Mouse (Mus musculus) liver, embryonic 15.5 days (tissue): Measurements from ENCODE around the gene Rps28. TPM values are rescaled to one million over a fixed set of nuclear protein-coding genes. Genes with fewer than 3 reads are reported as not detected.

Source experiments
- ATAC-seq: fragments of 200-750 bp; cut with Nextera tagmentation; 2 replicates; pipeline ENCODE4 v1.8.0; 2017; ENCODE audit warnings: moderate number of reproducible peaks, mild to moderate bottlenecking, moderate library complexity; ENCODE audit not compliant: insufficient read depth
- H3K27ac ChIP-seq: fragments of 300-500 bp; sonication (generic); replicated peaks from 2 replicates; pipeline ENCODE4 v1.5.1; 2015; ENCODE audit warnings: mild to moderate bottlenecking, inconsistent platforms
- H3K27me3 ChIP-seq: fragments of 300-500 bp; sonication (generic); 2 replicates; pipeline ENCODE4 v1.6.1; 2015; ENCODE audit warnings: mild to moderate bottlenecking, inconsistent platforms
- H3K36me3 ChIP-seq: fragments of 300-500 bp; sonication (generic); replicated peaks from 2 replicates; pipeline ENCODE4 v1.6.1; 2015; ENCODE audit warnings: moderate library complexity, mild to moderate bottlenecking, inconsistent platforms
- H3K4me1 ChIP-seq: fragments of 300-500 bp; sonication (generic); replicated peaks from 2 replicates; pipeline ENCODE4 v1.6.1; 2015; ENCODE audit warnings: inconsistent platforms
- H3K4me2 ChIP-seq: fragments of 300-500 bp; sonication (generic); 2 replicates; pipeline ENCODE4 v1.6.1; 2015; ENCODE audit warnings: moderate library complexity, mild to moderate bottlenecking, inconsistent platforms
- H3K4me3 ChIP-seq: fragments of 300-500 bp; sonication (generic); replicated peaks from 2 replicates; pipeline ENCODE4 v1.5.1; 2015; ENCODE audit warnings: mild to moderate bottlenecking, inconsistent platforms
- H3K9ac ChIP-seq: fragments of 300-500 bp; sonication (generic); 2 replicates; pipeline ENCODE4 v1.6.1; 2015; ENCODE audit warnings: moderate library complexity, mild to moderate bottlenecking, inconsistent platforms
- H3K9me3 ChIP-seq: fragments of 300-500 bp; sonication (generic); replicated peaks from 2 replicates; pipeline ENCODE4 v1.6.1; 2016; ENCODE audit warnings: inconsistent platforms
- WGBS: fragments of 180-500 bp; shearing (Covaris S2); methylation state at CpG from one replicate; pipeline ENCODE4 v1.1.7; 2015; ENCODE audit warnings: mixed read lengths; ENCODE audit not compliant: insufficient replicate concordance; 5-methylcytosine and 5-hydroxymethylcytosine counted together
- polyA plus RNA-seq: library from polyadenylated mRNA; unstranded; fragments of >200 nt; fragmentation: Nextera tagmentation; extraction: Ambion mirVana; gene quantifications from 2 replicates; pipeline ENCODE4 v1.2.1, GENCODE M21; 2015

Gene Rps28
- polyA plus RNA-seq, 1 experiment from 2014 or later: 444 TPM

DNA sequence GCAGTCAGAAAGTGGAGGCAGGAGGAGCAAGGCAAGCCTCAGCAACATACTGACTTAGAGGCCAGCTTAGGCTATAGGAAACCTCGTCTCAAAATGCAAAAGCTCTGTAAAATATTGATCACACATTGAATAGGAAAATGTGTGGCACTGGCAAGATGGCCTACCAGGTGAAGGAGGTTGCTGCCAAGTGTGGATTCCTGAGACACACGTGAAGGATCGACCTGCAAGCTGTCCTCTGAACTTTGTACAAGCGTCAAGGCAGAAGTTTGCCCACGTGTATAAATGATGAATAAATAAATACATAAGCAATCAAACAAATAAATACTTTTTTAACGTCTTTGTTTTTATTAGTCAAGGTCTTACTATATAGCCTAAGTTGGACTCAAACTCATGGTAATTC lies 50.9 kb downstream of the Rps28 start:
- Histone ChIP-seq H3K9me3 (no peaks in the 10 kb centered on the region), H3K4me1 (peaks cover 6% of the 10 kb centered on the region), H3K27me3 (0 out of 2 replicates have a peak, but pooled peaks cover 3% of the 10 kb centered on the region), H3K27ac (no peak overlapping the region), H3K36me3 (peaks cover 24% of the 10 kb centered on the region), H3K4me2 (no peak overlapping the region), H3K4me3 (no peak overlapping the region), H3K9ac (no peak overlapping the region)
- no peak for ATAC-seq
- WGBS: 69% methylated on average over 6 of the region's 6 CpGs

DNA sequence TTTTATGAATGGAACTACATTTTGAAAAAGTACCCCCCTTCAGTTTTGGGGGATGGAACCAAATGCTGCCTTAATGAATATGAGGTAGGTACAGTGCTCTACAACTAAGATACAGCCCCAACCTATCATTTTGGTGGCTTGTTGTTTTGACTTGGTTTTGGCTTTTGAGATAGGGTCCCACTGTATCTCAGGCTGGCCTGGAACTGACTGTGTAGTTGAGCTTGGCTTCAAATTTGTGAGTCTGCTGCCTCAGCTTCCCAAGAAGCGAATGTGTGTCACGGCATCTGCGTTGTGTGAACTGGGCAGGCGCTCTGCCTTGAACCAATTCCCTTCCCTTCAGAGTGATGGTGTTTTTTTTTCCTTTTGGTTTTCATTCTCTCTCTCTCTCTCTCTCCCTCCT lies 52.7 kb downstream of the Rps28 start:
- H3K9ac ChIP-seq: no peak overlapping the region
- peaks cover 8% of the 10 kb centered on the region; the same call in 1 of the 2 replicates for H3K36me3 ChIP-seq
- H3K27ac ChIP-seq: no peak overlapping the region
- H3K9me3 ChIP-seq: no peaks in the 10 kb centered on the region
- H3K4me1 ChIP-seq: no peaks in the 10 kb centered on the region
- H3K27me3 ChIP-seq: peaks cover 6% of the 10 kb centered on the region; the same call in 1 of the 2 replicates
- no peak for ATAC-seq
- H3K4me3 ChIP-seq: no peak overlapping the region
- WGBS: 76% methylated on average over 4 of the region's 4 CpGs
- no peak overlapping the region for H3K4me2 ChIP-seq

Other genes with a start within 250 kb of the Rps28 start
- 16.9 and 18.2 TPM in 2 replicates for gene Zfp414, start 195.5 kb downstream of the Rps28 start, polyA plus RNA-seq
- gene Pram1, start 186.5 kb downstream of the Rps28 start, polyA plus RNA-seq: 4.2 and 4.8 TPM in 2 replicates
- gene Hnrnpm, start 137.7 kb downstream of the Rps28 start, polyA plus RNA-seq: 117 and 122 TPM in 2 replicates
- 274 and 311 TPM in 2 replicates for gene March2, start 105.9 kb downstream of the Rps28 start, polyA plus RNA-seq
- gene Rab11b, start 64.0 kb downstream of the Rps28 start, polyA plus RNA-seq: 111 and 116 TPM in 2 replicates
- gene Angptl4, start 42.7 kb downstream of the Rps28 start, polyA plus RNA-seq: 23.0 and 27.6 TPM in 2 replicates
- 10.4 and 12.8 TPM in 2 replicates for gene Kank3, start 14.0 kb downstream of the Rps28 start, polyA plus RNA-seq
- gene Ndufa7, start within 50 bp of the Rps28 start, polyA plus RNA-seq: 240 and 251 TPM in 2 replicates
- gene Cd320, start 18.5 kb upstream of the Rps28 start, polyA plus RNA-seq: 14.4 and 14.7 TPM in 2 replicates
- not detected in 2 replicates for gene Gm7029, start 49.3 kb upstream of the Rps28 start, polyA plus RNA-seq
- 7.5 and 8.3 TPM in 2 replicates for gene Kifc1, start 66.1 kb upstream of the Rps28 start, polyA plus RNA-seq
- 0.35 and 0.38 TPM in 2 replicates for gene Platr17, start 80.6 kb upstream of the Rps28 start, polyA plus RNA-seq
- gene Daxx, start 84.9 kb upstream of the Rps28 start, polyA plus RNA-seq: 18.7 and 20.4 TPM in 2 replicates
- 33.3 and 35.7 TPM in 2 replicates for gene Tapbp, start 91.3 kb upstream of the Rps28 start, polyA plus RNA-seq
- gene Zbtb22, start 91.3 kb upstream of the Rps28 start, polyA plus RNA-seq: 8.2 and 9.8 TPM in 2 replicates
- 8.2 and 10.2 TPM in 2 replicates for gene Rgl2, start 105.0 kb upstream of the Rps28 start, polyA plus RNA-seq
- gene Pfdn6, start 115.8 kb upstream of the Rps28 start, polyA plus RNA-seq: 89.6 and 96.8 TPM in 2 replicates
- gene Wdr46, start 116.1 kb upstream of the Rps28 start, polyA plus RNA-seq: 18.4 and 19.3 TPM in 2 replicates
- 2.4 and 2.5 TPM in 2 replicates for gene B3galt4, start 126.9 kb upstream of the Rps28 start, polyA plus RNA-seq
- gene Vps52, start 131.2 kb upstream of the Rps28 start, polyA plus RNA-seq: 23.3 and 24.6 TPM in 2 replicates
- gene Rps18, start 131.4 kb upstream of the Rps28 start, polyA plus RNA-seq: 939 and 1,010 TPM in 2 replicates
- 123 and 165 TPM in 2 replicates for gene H2-K1, start 175.8 kb upstream of the Rps28 start, polyA plus RNA-seq
- 5.5 and 7.2 TPM in 2 replicates for gene Ring1, start 200.1 kb upstream of the Rps28 start, polyA plus RNA-seq
- gene H2-Ke6, start 203.5 kb upstream of the Rps28 start, polyA plus RNA-seq: 30.7 and 37.0 TPM in 2 replicates
- 56.3 and 68.5 TPM in 2 replicates for gene Slc39a7, start 207.1 kb upstream of the Rps28 start, polyA plus RNA-seq
- gene Rxrb, start 207.2 kb upstream of the Rps28 start, polyA plus RNA-seq: 16.7 and 19.3 TPM in 2 replicates
- gene Col11a2, start 214.9 kb upstream of the Rps28 start, polyA plus RNA-seq: 0.59 and 0.79 TPM in 2 replicates